Mouse (Mus musculus): ENCODE data around the gene Cyth3. TPM values are rescaled to one million over a fixed set of nuclear protein-coding genes. Genes with fewer than 3 reads are reported as not detected.

Gene Cyth3
- polyA plus RNA-seq, 1 experiment from 2014 or later, result 57.2 TPM

GRCm38 (mm10) chr5:143627926-143628325 lies 5.7 kb downstream of the Cyth3 start:
- ATAC-seq (ENCODE audit: borderline replicate concordance, extremely low read depth, low FRiP score, low TSS enrichment), result no peak
- 68% methylated on average over 1 of the region's 1 CpGs for WGBS
- no peaks in the 10 kb centered on the region for H3K36me3 ChIP-seq
- H3K27ac ChIP-seq, result no peak overlapping the region
- H3K4me3 ChIP-seq, result no peak overlapping the region
- peaks cover 53% of the 10 kb centered on the region for H3K4me1 ChIP-seq
- no peaks in the 10 kb centered on the region for H3K27me3 ChIP-seq
- no peak overlapping the region for H3K9ac ChIP-seq
- H3K4me2 ChIP-seq, result no peak overlapping the region
- no peaks in the 10 kb centered on the region for H3K9me3 ChIP-seq

GRCm38 (mm10) chr5:143629686-143630085 lies 7.4 kb downstream of the Cyth3 start:
- no peaks in the 10 kb centered on the region for H3K27me3 ChIP-seq
- H3K4me2 ChIP-seq, result no peak overlapping the region
- no peak overlapping the region for H3K27ac ChIP-seq
- H3K9ac ChIP-seq, result no peak overlapping the region
- H3K4me1 ChIP-seq, result peaks cover 53% of the 10 kb centered on the region
- H3K36me3 ChIP-seq, result no peaks in the 10 kb centered on the region
- ATAC-seq (ENCODE audit: borderline replicate concordance, extremely low read depth, low FRiP score, low TSS enrichment), result no peak
- no peak overlapping the region for H3K4me3 ChIP-seq
- H3K9me3 ChIP-seq, result no peaks in the 10 kb centered on the region
- 87% methylated on average over 8 of the region's 8 CpGs for WGBS

- no peak overlapping the region for H3K9ac ChIP-seq
- 97% methylated on average over 3 of the region's 3 CpGs for WGBS
- no peak overlapping the region for H3K27ac ChIP-seq
- no peak overlapping the region for H3K4me2 ChIP-seq
- peaks cover 53% of the 10 kb centered on the region for H3K4me1 ChIP-seq
- ATAC-seq (ENCODE audit: borderline replicate concordance, extremely low read depth, low FRiP score, low TSS enrichment), result no peak
- H3K36me3 ChIP-seq, result no peaks in the 10 kb centered on the region
- no peaks in the 10 kb centered on the region for H3K27me3 ChIP-seq
- H3K4me3 ChIP-seq, result no peak overlapping the region
- no peaks in the 10 kb centered on the region for H3K9me3 ChIP-seq
Observed at GRCm38 (mm10) chr5:143630214-143630613, 8.0 kb downstream of the Cyth3 start.

GRCm38 (mm10) chr5:143630738-143631137 lies 8.5 kb downstream of the Cyth3 start:
- H3K36me3 ChIP-seq, result no peaks in the 10 kb centered on the region
- peaks cover 54% of the 10 kb centered on the region for H3K4me1 ChIP-seq
- H3K4me3 ChIP-seq, result no peak overlapping the region
- H3K9me3 ChIP-seq, result no peaks in the 10 kb centered on the region
- no peak overlapping the region for H3K9ac ChIP-seq
- WGBS, result 91% methylated on average over 8 of the region's 8 CpGs
- H3K4me2 ChIP-seq, result no peak overlapping the region
- no peaks in the 10 kb centered on the region for H3K27me3 ChIP-seq
- ATAC-seq (ENCODE audit: borderline replicate concordance, extremely low read depth, low FRiP score, low TSS enrichment), result no peak
- H3K27ac ChIP-seq, result no peak overlapping the region

GRCm38 (mm10) chr5:143631559-143631958 lies 9.3 kb downstream of the Cyth3 start:
- no peak overlapping the region for H3K27ac ChIP-seq
- H3K9ac ChIP-seq, result no peak overlapping the region
- H3K4me3 ChIP-seq, result no peak overlapping the region
- peaks cover 54% of the 10 kb centered on the region for H3K4me1 ChIP-seq
- H3K4me2 ChIP-seq, result no peak overlapping the region
- no peaks in the 10 kb centered on the region for H3K9me3 ChIP-seq
- H3K27me3 ChIP-seq, result no peaks in the 10 kb centered on the region
- ATAC-seq (ENCODE audit: borderline replicate concordance, extremely low read depth, low FRiP score, low TSS enrichment), result no peak
- H3K36me3 ChIP-seq, result no peaks in the 10 kb centered on the region
- 73% methylated on average over 8 of the region's 8 CpGs for WGBS

- Histone ChIP-seq H3K4me1 (peaks cover 57% of the 10 kb centered on the region), H3K4me3 (no peak overlapping the region), H3K27ac (peak overlapping the region; percentile 41), H3K9me3 (no peaks in the 10 kb centered on the region), H3K36me3 (no peaks in the 10 kb centered on the region), H3K9ac (no peak overlapping the region), H3K27me3 (no peaks in the 10 kb centered on the region), H3K4me2 (no peak overlapping the region; the same call in 1 of the 2 replicates)
- ATAC-seq (ENCODE audit: borderline replicate concordance, extremely low read depth, low FRiP score, low TSS enrichment), result no peak
- 23% methylated on average over 9 of the region's 9 CpGs for WGBS
Observed at GRCm38 (mm10) chr5:143632674-143633557, 10.7 kb downstream of the Cyth3 start.

- WGBS, result 33% methylated on average over 5 of the region's 5 CpGs
- Histone ChIP-seq H3K9ac (no peak overlapping the region), H3K4me3 (no peak overlapping the region), H3K36me3 (no peaks in the 10 kb centered on the region), H3K4me1 (peaks cover 63% of the 10 kb centered on the region), H3K27ac (peak overlapping the region; percentile 41), H3K4me2 (no peak overlapping the region), H3K27me3 (no peaks in the 10 kb centered on the region), H3K9me3 (no peaks in the 10 kb centered on the region)
- no peak for ATAC-seq (ENCODE audit: borderline replicate concordance, extremely low read depth, low FRiP score, low TSS enrichment)
Observed at GRCm38 (mm10) chr5:143633558-143633871, 11.3 kb downstream of the Cyth3 start.

GRCm38 (mm10) chr5:143633877-143634276 lies 11.6 kb downstream of the Cyth3 start:
- peaks cover 67% of the 10 kb centered on the region for H3K4me1 ChIP-seq
- H3K9ac ChIP-seq, result no peak overlapping the region
- H3K4me2 ChIP-seq, result no peak overlapping the region
- WGBS, result 69% methylated on average over 4 of the region's 4 CpGs
- H3K36me3 ChIP-seq, result no peaks in the 10 kb centered on the region
- no peaks in the 10 kb centered on the region for H3K9me3 ChIP-seq
- ATAC-seq (ENCODE audit: borderline replicate concordance, extremely low read depth, low FRiP score, low TSS enrichment), result no peak
- no peaks in the 10 kb centered on the region for H3K27me3 ChIP-seq
- no peak overlapping the region for H3K4me3 ChIP-seq
- peak overlapping the region; percentile 41 for H3K27ac ChIP-seq

GRCm38 (mm10) chr5:143634550-143635112 lies 12.4 kb downstream of the Cyth3 start:
- Histone ChIP-seq H3K27me3 (no peaks in the 10 kb centered on the region), H3K4me1 (peaks cover 69% of the 10 kb centered on the region), H3K36me3 (no peaks in the 10 kb centered on the region), H3K9me3 (no peaks in the 10 kb centered on the region), H3K4me3 (no peak overlapping the region), H3K9ac (no peak overlapping the region), H3K27ac (peak overlapping the region; percentile 35; the same call in 1 of the 2 replicates), H3K4me2 (no peak overlapping the region)
- 48% methylated on average over 12 of the region's 12 CpGs for WGBS
- ATAC-seq (ENCODE audit: borderline replicate concordance, extremely low read depth, low FRiP score, low TSS enrichment), result no peak

GRCm38 (mm10) chr5:143635358-143635757 lies 13.1 kb downstream of the Cyth3 start:
- 74% methylated on average over 11 of the region's 11 CpGs for WGBS
- ATAC-seq (ENCODE audit: borderline replicate concordance, extremely low read depth, low FRiP score, low TSS enrichment), result no peak
- H3K4me1 ChIP-seq, result peaks cover 69% of the 10 kb centered on the region

GRCm38 (mm10) chr5:143636173-143636572 lies 13.9 kb downstream of the Cyth3 start:
- H3K4me1 ChIP-seq, result peaks cover 69% of the 10 kb centered on the region
- 39% methylated on average over 7 of the region's 7 CpGs for WGBS
- H3K9me3 ChIP-seq, result no peaks in the 10 kb centered on the region
- no peaks in the 10 kb centered on the region for H3K27me3 ChIP-seq
- peak overlapping the region; percentile 38 for H3K27ac ChIP-seq
- H3K9ac ChIP-seq, result no peak overlapping the region
- no peak overlapping the region for H3K4me3 ChIP-seq
- H3K4me2 ChIP-seq, result no peak overlapping the region
- H3K36me3 ChIP-seq, result no peaks in the 10 kb centered on the region
- no peak for ATAC-seq (ENCODE audit: borderline replicate concordance, extremely low read depth, low FRiP score, low TSS enrichment)

More at GRCm38 (mm10) chr5:143635358-143635757, 13.1 kb downstream of the Cyth3 start:
- Histone ChIP-seq H3K27me3 (no peaks in the 10 kb centered on the region), H3K4me3 (no peak overlapping the region), H3K9me3 (no peaks in the 10 kb centered on the region), H3K9ac (no peak overlapping the region), H3K36me3 (no peaks in the 10 kb centered on the region), H3K27ac (no peak overlapping the region), H3K4me2 (no peak overlapping the region)

- Histone ChIP-seq H3K27me3 (no peaks in the 10 kb centered on the region), H3K27ac (peak overlapping the region; percentile 34; the same call in 1 of the 2 replicates), H3K4me3 (no peak overlapping the region), H3K9me3 (no peaks in the 10 kb centered on the region), H3K9ac (no peak overlapping the region), H3K36me3 (no peaks in the 10 kb centered on the region), H3K4me1 (peaks cover 67% of the 10 kb centered on the region), H3K4me2 (no peak overlapping the region)
- 61% methylated on average over 11 of the region's 11 CpGs for WGBS
- no peak for ATAC-seq (ENCODE audit: borderline replicate concordance, extremely low read depth, low FRiP score, low TSS enrichment)
Observed at GRCm38 (mm10) chr5:143637832-143638420, 15.7 kb downstream of the Cyth3 start.

All from lung, embryonic 15.5 days (tissue).